Mouse (Mus musculus) cerebellum, adult 2 months (tissue): ENCODE data around the gene Nop16.

Source experiments
- CTCF ChIP-seq: fragments of 200-500 bp; IDR thresholded peaks from 2 replicates; pipeline ENCODE4 v1.5.1; 2011; ENCODE audit warnings: low read depth, mild to moderate bottlenecking, control low read depth, low read length, moderate library complexity, borderline replicate concordance; ENCODE audit not compliant: insufficient read depth
- POLR2A ChIP-seq: fragments of 200-500 bp; IDR thresholded peaks from 2 replicates; pipeline ENCODE4 v1.6.1; 2011; ENCODE audit warnings: low read length, control low read depth, borderline replicate concordance; ENCODE audit not compliant: insufficient read depth

- peak; percentile 94 for TF ChIP-seq POLR2A
- TF ChIP-seq CTCF: no peak
Observed at GRCm38 (mm10) chr13:54565201-54565581, 24.7 kb downstream of the Nop16 start, which contains the start of gene 4833439L19Rik.
